Mouse (Mus musculus): Measurements from ENCODE around the gene Rnf151. TPM values are rescaled to one million over a fixed set of nuclear protein-coding genes. Genes with fewer than 3 reads are reported as not detected.

The Rnf151 gene
- polyA plus RNA-seq (2015; fragmentation: Nextera tagmentation; extraction: Ambion mirVana) = 0.11 and 0.19 TPM in 2 replicates

- Histone ChIP-seq H3K4me1 (replicated peaks) (peaks cover 16% of the 10 kb centered on the region), H3K27ac (no peak within 1 kb of the TSS), H3K36me3 (peaks cover 26% of the 10 kb centered on the region), H3K4me2 (replicated peaks) (peak within 1 kb of the TSS; percentile 55), H3K27me3 (replicated peaks) (no peaks in the 10 kb centered on the region), H3K4me3 (replicated peaks) (peak within 1 kb of the TSS; percentile 72), H3K9ac (peak within 1 kb of the TSS; percentile 92), H3K9me3 (no peaks in the 10 kb centered on the region)
- 80% methylated on average over 4 of the region's 4 CpGs for WGBS
- ATAC-seq = no peak
These were observed at the start of gene Rnf151, which contains the start of gene Rps2 for GRCm38 (mm10) chr17:24717943-24718342. Gene Rnf151, minus strand, starts transcription at chr17:24718063. Gene Rps2, plus strand, starts transcription at chr17:24718116.

- 17% methylated on average over 12 of the region's 12 CpGs for WGBS
- Histone ChIP-seq H3K4me3 (replicated peaks) (no peak overlapping the region), H3K36me3 (no peaks in the 10 kb centered on the region), H3K9ac (no peak overlapping the region), H3K4me2 (replicated peaks) (no peak overlapping the region), H3K27me3 (replicated peaks) (no peaks in the 10 kb centered on the region), H3K9me3 (no peaks in the 10 kb centered on the region), H3K27ac (no peak overlapping the region), H3K4me1 (replicated peaks) (peaks cover 3% of the 10 kb centered on the region; the same call in 1 of the 2 replicates)
- no peak for ATAC-seq
These were observed 48.5 kb upstream of the Rnf151 start for GRCm38 (mm10) chr17:24766266-24766875.

- peaks cover 3% of the 10 kb centered on the region; the same call in 1 of the 2 replicates for H3K4me1 ChIP-seq (replicated peaks)
- H3K36me3 ChIP-seq = no peaks in the 10 kb centered on the region
- 0 out of 2 replicates have a peak overlapping the region, but pooled peaks have one; percentile 14 for H3K27ac ChIP-seq
- no peak for ATAC-seq
- 46% methylated on average over 22 of the region's 22 CpGs for WGBS
- H3K9ac ChIP-seq = no peak overlapping the region
- no peaks in the 10 kb centered on the region for H3K27me3 ChIP-seq (replicated peaks)
- no peaks in the 10 kb centered on the region for H3K9me3 ChIP-seq
- H3K4me2 ChIP-seq (replicated peaks) = no peak overlapping the region
- no peak overlapping the region for H3K4me3 ChIP-seq (replicated peaks)
These were observed 47.4 kb upstream of the Rnf151 start for GRCm38 (mm10) chr17:24765016-24765905.

GRCm38 (mm10) chr17:24761121-24761520 is 43.3 kb upstream of the Rnf151 start:
- WGBS = 53% methylated on average over 5 of the region's 5 CpGs
- no peak overlapping the region for H3K9ac ChIP-seq
- H3K9me3 ChIP-seq = no peaks in the 10 kb centered on the region
- ATAC-seq = no peak
- no peaks in the 10 kb centered on the region for H3K36me3 ChIP-seq
- H3K27me3 ChIP-seq (replicated peaks) = no peaks in the 10 kb centered on the region
- H3K4me2 ChIP-seq (replicated peaks) = no peak overlapping the region
- peaks cover 3% of the 10 kb centered on the region; the same call in 1 of the 2 replicates for H3K4me1 ChIP-seq (replicated peaks)
- no peak overlapping the region for H3K27ac ChIP-seq
- H3K4me3 ChIP-seq (replicated peaks) = no peak overlapping the region

GRCm38 (mm10) chr17:24757394-24757793 is 39.5 kb upstream of the Rnf151 start:
- Histone ChIP-seq H3K27ac (no peak overlapping the region), H3K4me1 (replicated peaks) (peaks cover 8% of the 10 kb centered on the region), H3K27me3 (replicated peaks) (peaks cover 33% of the 10 kb centered on the region), H3K36me3 (no peaks in the 10 kb centered on the region), H3K9me3 (no peaks in the 10 kb centered on the region), H3K4me3 (replicated peaks) (no peak overlapping the region), H3K9ac (no peak overlapping the region), H3K4me2 (replicated peaks) (no peak overlapping the region)
- no peak for ATAC-seq
- WGBS = 75% methylated on average over 1 of the region's 1 CpGs

- 1% methylated on average over 58 of the region's 82 CpGs for WGBS
These were observed 34.8 kb upstream of the Rnf151 start, which contains the start of gene Hs3st6 for GRCm38 (mm10) chr17:24752415-24753394. Gene Hs3st6, plus strand, starts transcription at chr17:24752988.

GRCm38 (mm10) chr17:24751528-24751927 is 33.7 kb upstream of the Rnf151 start:
- no peak for ATAC-seq
- Histone ChIP-seq H3K4me2 (replicated peaks) (no peak overlapping the region), H3K27me3 (replicated peaks) (peaks cover 57% of the 10 kb centered on the region), H3K27ac (no peak overlapping the region), H3K9ac (no peak overlapping the region), H3K4me1 (replicated peaks) (peaks cover 18% of the 10 kb centered on the region), H3K4me3 (replicated peaks) (no peak overlapping the region), H3K9me3 (no peaks in the 10 kb centered on the region), H3K36me3 (no peaks in the 10 kb centered on the region)
- 19% methylated on average over 4 of the region's 4 CpGs for WGBS

More at GRCm38 (mm10) chr17:24752415-24753394, 34.8 kb upstream of the Rnf151 start, which contains the start of gene Hs3st6:
- Histone ChIP-seq H3K4me2 (replicated peaks) (peak within 1 kb of the TSS; percentile 99), H3K9ac (peak within 1 kb of the TSS; percentile 34), H3K27ac (no peak within 1 kb of the TSS), H3K4me1 (replicated peaks) (peaks cover 12% of the 10 kb centered on the region), H3K27me3 (replicated peaks) (peaks cover 57% of the 10 kb centered on the region), H3K36me3 (no peaks in the 10 kb centered on the region), H3K9me3 (no peaks in the 10 kb centered on the region), H3K4me3 (replicated peaks) (peak within 1 kb of the TSS; percentile 51)
- peak; percentile 98 for ATAC-seq

- no peak overlapping the region for H3K4me3 ChIP-seq (replicated peaks)
- 37% methylated on average over 4 of the region's 4 CpGs for WGBS
- H3K4me2 ChIP-seq (replicated peaks) = no peak overlapping the region
- H3K9me3 ChIP-seq = no peaks in the 10 kb centered on the region
- peaks cover 21% of the 10 kb centered on the region for H3K27me3 ChIP-seq (replicated peaks)
- H3K27ac ChIP-seq = no peak overlapping the region
- H3K9ac ChIP-seq = no peak overlapping the region
- 0 out of 2 replicates have a peak, but pooled peaks have one; percentile 31 for ATAC-seq
- 0 out of 2 replicates have a peak, but pooled peaks cover 6% of the 10 kb centered on the region for H3K36me3 ChIP-seq
- H3K4me1 ChIP-seq (replicated peaks) = 0 out of 2 replicates have a peak, but pooled peaks cover 7% of the 10 kb centered on the region
These were observed 29.1 kb upstream of the Rnf151 start for GRCm38 (mm10) chr17:24746986-24747385.

GRCm38 (mm10) chr17:24745526-24746497 is 27.9 kb upstream of the Rnf151 start:
- WGBS = 20% methylated on average over 7 of the region's 7 CpGs
- peak; percentile 83 for ATAC-seq

GRCm38 (mm10) chr17:24744381-24744780 is 26.5 kb upstream of the Rnf151 start:
- Histone ChIP-seq H3K9ac (no peak overlapping the region), H3K27ac (no peak overlapping the region), H3K9me3 (no peaks in the 10 kb centered on the region), H3K27me3 (replicated peaks) (no peaks in the 10 kb centered on the region), H3K36me3 (0 out of 2 replicates have a peak, but pooled peaks cover 6% of the 10 kb centered on the region), H3K4me2 (replicated peaks) (no peak overlapping the region), H3K4me1 (replicated peaks) (0 out of 2 replicates have a peak, but pooled peaks cover 7% of the 10 kb centered on the region), H3K4me3 (replicated peaks) (no peak overlapping the region)
- ATAC-seq = no peak
- 75% methylated on average over 3 of the region's 3 CpGs for WGBS

More at GRCm38 (mm10) chr17:24745526-24746497, 27.9 kb upstream of the Rnf151 start:
- H3K4me2 ChIP-seq (replicated peaks) = no peak overlapping the region
- 0 out of 2 replicates have a peak, but pooled peaks cover 7% of the 10 kb centered on the region for H3K4me1 ChIP-seq (replicated peaks)
- H3K27me3 ChIP-seq (replicated peaks) = peaks cover 11% of the 10 kb centered on the region
- H3K9me3 ChIP-seq = no peaks in the 10 kb centered on the region
- no peak overlapping the region for H3K9ac ChIP-seq
- H3K4me3 ChIP-seq (replicated peaks) = no peak overlapping the region
- 0 out of 2 replicates have a peak, but pooled peaks cover 6% of the 10 kb centered on the region for H3K36me3 ChIP-seq
- no peak overlapping the region for H3K27ac ChIP-seq

Data from intestine, embryonic 15.5 days (tissue).